Mouse (Mus musculus) ES-Bruce4 (cell line): Measurements from ENCODE around the gene Vps37d.
"Not testable (repeated sequence)": the region's sequence is repeated elsewhere in the genome, so short reads cannot be mapped to it uniquely, and the experiment has no call there.

ENCODE experiments used
- CTCF ChIP-seq: IDR thresholded peaks from one replicate; pipeline ENCODE4 v1.8.1; 2011; ENCODE audit warnings: low read depth, low read length
- EP300 ChIP-seq: IDR thresholded peaks from 2 replicates; pipeline ENCODE4 v1.6.1; 2011; ENCODE audit warnings: low read depth, low read length; ENCODE audit not compliant: insufficient read depth
- POLR2A ChIP-seq: IDR thresholded peaks from one replicate; pipeline ENCODE4 v1.8.1; 2011; ENCODE audit warnings: low read length; ENCODE audit not compliant: insufficient read depth

GRCm38 (mm10) chr5:135049268-135049667, 28.8 kb downstream of the Vps37d start:
- TF ChIP-seq CTCF, POLR2A, EP300: not testable (repeated sequence)
